Mouse (Mus musculus): ENCODE measurements around the gene Orai1. TPM values are rescaled to one million over a fixed set of nuclear protein-coding genes. Genes with fewer than 3 reads are reported as not detected.
"Not testable (repeated sequence)": the region's sequence is repeated elsewhere in the genome, so short reads cannot be mapped to it uniquely, and the experiment has no call there.

The Orai1 gene
- polyA plus RNA-seq (2012; rRNA removed), result 13.2 and 14.3 TPM in 2 replicates

- 0 out of 2 replicates have a peak, but pooled peaks cover 1% of the 10 kb centered on the region for H3K4me1 ChIP-seq (ENCODE audit: control insufficient read depth, insufficient read depth, low read length)
- peak within 1 kb of the TSS; percentile 54 for H3K27ac ChIP-seq (ENCODE audit: insufficient read depth, low read length)
- peak within 1 kb of the TSS; percentile 43 for H3K4me3 ChIP-seq (ENCODE audit: insufficient read depth, low read length)
- no peak for TF ChIP-seq CTCF (IDR thresholded peaks at IDR 0.05; ENCODE audit: extremely low read depth, insufficient read depth, low read length)
- peak; percentile 62; the same call in 1 of the 2 replicates for TF ChIP-seq POLR2A (IDR thresholded peaks at IDR 0.05; ENCODE audit: extremely low read depth, insufficient read depth, low read length)
Observed at GRCm38 (mm10) chr5:123014753-123015701, at the start of gene Orai1. Gene Orai1, plus strand, starts transcription at chr5:123015074.

- Histone ChIP-seq H3K27ac (ENCODE audit: insufficient read depth, low read length) (no peak overlapping the region), H3K4me3 (ENCODE audit: insufficient read depth, low read length) (no peak overlapping the region), H3K4me1 (ENCODE audit: control insufficient read depth, insufficient read depth, low read length) (no peaks in the 10 kb centered on the region; the same call in 1 of the 2 replicates)
- TF ChIP-seq POLR2A (IDR thresholded peaks at IDR 0.05; ENCODE audit: extremely low read depth, insufficient read depth, low read length) (no peak), CTCF (IDR thresholded peaks at IDR 0.05; ENCODE audit: extremely low read depth, insufficient read depth, low read length) (no peak)
Observed at GRCm38 (mm10) chr5:122965427-122965826, 49.4 kb upstream of the Orai1 start.

- Histone ChIP-seq H3K4me1 (ENCODE audit: control insufficient read depth, insufficient read depth, low read length) (no peaks in the 10 kb centered on the region; the same call in 1 of the 2 replicates), H3K4me3 (ENCODE audit: insufficient read depth, low read length) (no peak overlapping the region), H3K27ac (ENCODE audit: insufficient read depth, low read length) (no peak overlapping the region)
- TF ChIP-seq POLR2A (IDR thresholded peaks at IDR 0.05; ENCODE audit: extremely low read depth, insufficient read depth, low read length) (no peak), CTCF (IDR thresholded peaks at IDR 0.05; ENCODE audit: extremely low read depth, insufficient read depth, low read length) (peak; percentile 82)
Observed at GRCm38 (mm10) chr5:122968322-122968721, 46.6 kb upstream of the Orai1 start.

- Histone ChIP-seq H3K27ac (ENCODE audit: insufficient read depth, low read length) (no peak overlapping the region), H3K4me3 (ENCODE audit: insufficient read depth, low read length) (no peak overlapping the region), H3K4me1 (ENCODE audit: control insufficient read depth, insufficient read depth, low read length) (no peaks in the 10 kb centered on the region; the same call in 1 of the 2 replicates)
- TF ChIP-seq POLR2A (IDR thresholded peaks at IDR 0.05; ENCODE audit: extremely low read depth, insufficient read depth, low read length) (no peak), CTCF (IDR thresholded peaks at IDR 0.05; ENCODE audit: extremely low read depth, insufficient read depth, low read length) (no peak)
Observed at GRCm38 (mm10) chr5:122970056-122970455, 44.8 kb upstream of the Orai1 start.

GRCm38 (mm10) chr5:122971438-122971837 is 43.4 kb upstream of the Orai1 start:
- no peak overlapping the region for H3K27ac ChIP-seq (ENCODE audit: insufficient read depth, low read length)
- TF ChIP-seq POLR2A (IDR thresholded peaks at IDR 0.05; ENCODE audit: extremely low read depth, insufficient read depth, low read length), result no peak
- no peak for TF ChIP-seq CTCF (IDR thresholded peaks at IDR 0.05; ENCODE audit: extremely low read depth, insufficient read depth, low read length)
- no peak overlapping the region for H3K4me3 ChIP-seq (ENCODE audit: insufficient read depth, low read length)
- no peaks in the 10 kb centered on the region; the same call in 1 of the 2 replicates for H3K4me1 ChIP-seq (ENCODE audit: control insufficient read depth, insufficient read depth, low read length)

GRCm38 (mm10) chr5:122972116-122972515 is 42.8 kb upstream of the Orai1 start:
- H3K4me1 ChIP-seq (ENCODE audit: control insufficient read depth, insufficient read depth, low read length), result no peaks in the 10 kb centered on the region; the same call in 1 of the 2 replicates
- no peak overlapping the region for H3K27ac ChIP-seq (ENCODE audit: insufficient read depth, low read length)
- H3K4me3 ChIP-seq (ENCODE audit: insufficient read depth, low read length), result no peak overlapping the region
- no peak for TF ChIP-seq POLR2A (IDR thresholded peaks at IDR 0.05; ENCODE audit: extremely low read depth, insufficient read depth, low read length)
- no peak for TF ChIP-seq CTCF (IDR thresholded peaks at IDR 0.05; ENCODE audit: extremely low read depth, insufficient read depth, low read length)

- H3K4me3 ChIP-seq (ENCODE audit: insufficient read depth, low read length); H3K27ac ChIP-seq (ENCODE audit: insufficient read depth, low read length); H3K4me1 ChIP-seq (ENCODE audit: control insufficient read depth, insufficient read depth, low read length): not testable (repeated sequence)
Observed at GRCm38 (mm10) chr5:122974701-122975100, 40.2 kb upstream of the Orai1 start.

GRCm38 (mm10) chr5:122978970-122979369 is 35.9 kb upstream of the Orai1 start:
- Histone ChIP-seq H3K4me1 (ENCODE audit: control insufficient read depth, insufficient read depth, low read length) (no peaks in the 10 kb centered on the region), H3K4me3 (ENCODE audit: insufficient read depth, low read length) (no peak overlapping the region), H3K27ac (ENCODE audit: insufficient read depth, low read length) (no peak overlapping the region)
- TF ChIP-seq POLR2A (IDR thresholded peaks at IDR 0.05; ENCODE audit: extremely low read depth, insufficient read depth, low read length) (no peak), CTCF (IDR thresholded peaks at IDR 0.05; ENCODE audit: extremely low read depth, insufficient read depth, low read length) (no peak)

GRCm38 (mm10) chr5:122984483-122984882 is 30.4 kb upstream of the Orai1 start:
- no peak for TF ChIP-seq POLR2A (IDR thresholded peaks at IDR 0.05; ENCODE audit: extremely low read depth, insufficient read depth, low read length)
- TF ChIP-seq CTCF (IDR thresholded peaks at IDR 0.05; ENCODE audit: extremely low read depth, insufficient read depth, low read length), result no peak
- Histone ChIP-seq H3K27ac (ENCODE audit: insufficient read depth, low read length) (no peak overlapping the region), H3K4me1 (ENCODE audit: control insufficient read depth, insufficient read depth, low read length) (peaks cover 3% of the 10 kb centered on the region), H3K4me3 (ENCODE audit: insufficient read depth, low read length) (no peak overlapping the region)

GRCm38 (mm10) chr5:122985276-122985675 is 29.6 kb upstream of the Orai1 start:
- H3K4me1 ChIP-seq (ENCODE audit: control insufficient read depth, insufficient read depth, low read length), result peaks cover 5% of the 10 kb centered on the region
- no peak for TF ChIP-seq CTCF (IDR thresholded peaks at IDR 0.05; ENCODE audit: extremely low read depth, insufficient read depth, low read length)
- no peak for TF ChIP-seq POLR2A (IDR thresholded peaks at IDR 0.05; ENCODE audit: extremely low read depth, insufficient read depth, low read length)
- no peak overlapping the region for H3K27ac ChIP-seq (ENCODE audit: insufficient read depth, low read length)
- H3K4me3 ChIP-seq (ENCODE audit: insufficient read depth, low read length), result no peak overlapping the region

Measured in cortical plate, adult 2 months (tissue).